Mouse (Mus musculus): Measurements from ENCODE around the gene Pgbd1.
"Not testable (repeated sequence)": the region's sequence is repeated elsewhere in the genome, so short reads cannot be mapped to it uniquely, and the experiment has no call there.

Gene Pgbd1

GRCm38 (mm10) chr13:21440503-21441206, at the start of gene Pgbd1:
Gene Pgbd1 (minus strand): TSS chr13:21441058.
- peak; percentile 43 to 53 for DNase-seq (ENCODE audit: low spot score in 2 of 2)

GRCm38 (mm10) chr13:21486881-21487280, 46.0 kb upstream of the Pgbd1 start:
- no peak for DNase-seq (ENCODE audit: low spot score in 2 of 2)

GRCm38 (mm10) chr13:21478759-21479670, 38.2 kb upstream of the Pgbd1 start, which contains the start of the genes Zkscan4 and Gm10065:
Gene Zkscan4 (plus strand): TSS chr13:21478907.
Gene Gm10065 (minus strand): TSS chr13:21479441.
- DNase-seq (ENCODE audit: low spot score in 2 of 2): peak; percentile 43 to 54

GRCm38 (mm10) chr13:21472427-21472826, 31.6 kb upstream of the Pgbd1 start:
- DNase-seq (ENCODE audit: low spot score in 2 of 2): no peak

- no peak for DNase-seq (ENCODE audit: low spot score in 2 of 2)
Observed at GRCm38 (mm10) chr13:21469097-21469496, 28.2 kb upstream of the Pgbd1 start.

- DNase-seq (ENCODE audit: low spot score in 2 of 2): peak; percentile 75 to 82
Observed at GRCm38 (mm10) chr13:21468061-21469019, 27.5 kb upstream of the Pgbd1 start, which contains the start of gene Nkapl. Gene Nkapl (minus strand): TSS chr13:21468509.

GRCm38 (mm10) chr13:21467336-21467735, 26.5 kb upstream of the Pgbd1 start:
- DNase-seq (ENCODE audit: low spot score in 2 of 2): no peak

- not testable (repeated sequence) for DNase-seq (ENCODE audit: low spot score in 2 of 2)
Observed at GRCm38 (mm10) chr13:21462516-21462915, 21.7 kb upstream of the Pgbd1 start.

GRCm38 (mm10) chr13:21456347-21456746, 15.5 kb upstream of the Pgbd1 start:
- no peak for DNase-seq (ENCODE audit: low spot score in 2 of 2)

GRCm38 (mm10) chr13:21454133-21454532, 13.3 kb upstream of the Pgbd1 start:
- no peak for DNase-seq (ENCODE audit: low spot score in 2 of 2)

GRCm38 (mm10) chr13:21453449-21453848, 12.6 kb upstream of the Pgbd1 start, which contains the start of gene Zscan26:
Gene Zscan26 (minus strand): TSS chr13:21453730.
- peak; percentile 80 to 86 for DNase-seq (ENCODE audit: low spot score in 2 of 2)

GRCm38 (mm10) chr13:21453042-21453441, 12.2 kb upstream of the Pgbd1 start:
- no peak for DNase-seq (ENCODE audit: low spot score in 2 of 2)

GRCm38 (mm10) chr13:21447856-21448614, 7.2 kb upstream of the Pgbd1 start:
- no peak for DNase-seq (ENCODE audit: low spot score in 2 of 2)

GRCm38 (mm10) chr13:21446796-21447195, 5.9 kb upstream of the Pgbd1 start:
- no peak for DNase-seq (ENCODE audit: low spot score in 2 of 2)

- DNase-seq (ENCODE audit: low spot score in 2 of 2): no peak
Observed at GRCm38 (mm10) chr13:21441207-21441572, 332 bp upstream of the Pgbd1 start.

GRCm38 (mm10) chr13:21435476-21435875, 5.4 kb downstream of the Pgbd1 start:
- DNase-seq (ENCODE audit: low spot score in 2 of 2): no peak

GRCm38 (mm10) chr13:21427631-21428030, 13.2 kb downstream of the Pgbd1 start:
- no peak for DNase-seq (ENCODE audit: low spot score in 2 of 2)

- no peak for DNase-seq (ENCODE audit: low spot score in 2 of 2)
Observed at GRCm38 (mm10) chr13:21423301-21423700, 17.6 kb downstream of the Pgbd1 start.

- DNase-seq (ENCODE audit: low spot score in 2 of 2): no peak
Observed at GRCm38 (mm10) chr13:21418865-21419264, 22.0 kb downstream of the Pgbd1 start.

GRCm38 (mm10) chr13:21417298-21418010, 23.4 kb downstream of the Pgbd1 start:
- DNase-seq (ENCODE audit: low spot score in 2 of 2): no peak
